Mouse (Mus musculus) layer of hippocampus, adult 8-10 months (tissue): Measurements from ENCODE around the gene Tfap2e. TPM values are rescaled to one million over a fixed set of nuclear protein-coding genes. Genes with fewer than 3 reads are reported as not detected.
A peak's percentile ranks its signal among the peaks of the same experiment; 100 is the strongest.

ENCODE experiments used
- DNase-seq, 2 experiments: peaks; one replicate each; pipeline ENCODE4 v3.0.0; 2022; ENCODE audit warnings: low spot score in 2 of 2
- total RNA-seq, 4 experiments: library from RNA; stranded (reverse); gene quantifications; 2 replicates each; pipeline ENCODE4 v1.2.4; 2022

The Tfap2e gene
- total RNA-seq, 4 experiments from 2014 or later = not detected

- DNase-seq = no peak
Observed at GRCm38 (mm10) chr4:126706630-126707438, 29.2 kb downstream of the Tfap2e start.

GRCm38 (mm10) chr4:126696908-126697307, 39.1 kb downstream of the Tfap2e start:
- DNase-seq = no peak

- DNase-seq = no peak
Observed at GRCm38 (mm10) chr4:126693021-126693420, 43.0 kb downstream of the Tfap2e start.

- DNase-seq = no peak
Observed at GRCm38 (mm10) chr4:126689457-126689856, 46.6 kb downstream of the Tfap2e start.

GRCm38 (mm10) chr4:126683084-126683483, 53.0 kb downstream of the Tfap2e start:
- DNase-seq = no peak

- DNase-seq = no peak
Observed at GRCm38 (mm10) chr4:126682298-126682697, 53.7 kb downstream of the Tfap2e start.

- peak; percentile 94 to 98 for DNase-seq
Observed at GRCm38 (mm10) chr4:126677054-126678003, 58.7 kb downstream of the Tfap2e start, which contains the start of gene Psmb2. TSS of gene Psmb2 (plus strand) at chr4:126677630.

GRCm38 (mm10) chr4:126667075-126667474, 69.0 kb downstream of the Tfap2e start:
- no peak for DNase-seq

Other genes starting within 250 kb of the Tfap2e start
- gene Ago4, start 202.8 kb downstream of the Tfap2e start, total RNA-seq = 10 to 100 TPM in 1 of 4 experiments, 1 to 10 TPM in 3; 6.7 to 11.6 (median 8.5) TPM
- gene Clspn, start 179.3 kb downstream of the Tfap2e start, total RNA-seq = 1 to 10 TPM in 3 of 4 experiments, under 1 TPM in 1; 0.77 to 2.5 (median 1.6) TPM
- gene 5730409E04Rik, start 126.4 kb downstream of the Tfap2e start, total RNA-seq = 10 to 100 TPM; 66.8 to 72.5 (median 69.7) TPM
- 100 to 1,000 TPM in 3 of 4 experiments, 10 to 100 TPM in 1; 97.0 to 117 (median 111) TPM for gene Psmb2, start 58.6 kb downstream of the Tfap2e start, total RNA-seq
- 1,000 to 10,000 TPM; 1,589 to 1,685 (median 1,649) TPM for gene Ncdn, start 17.2 kb upstream of the Tfap2e start, total RNA-seq
- gene AU040320, start 17.3 kb upstream of the Tfap2e start, total RNA-seq = 10 to 100 TPM; 63.5 to 77.5 (median 67.4) TPM
- gene Zmym4, start 231.9 kb upstream of the Tfap2e start, total RNA-seq = 10 to 100 TPM; 52.0 to 64.4 (median 55.9) TPM